Mouse (Mus musculus) cerebellum, postnatal 36 days (tissue): ENCODE measurements around the gene Srsf5.
"Not testable (repeated sequence)": the region's sequence is repeated elsewhere in the genome, so short reads cannot be mapped to it uniquely, and the experiment has no call there.

ENCODE experiments used
- DNase-seq, 2 experiments: peaks; one replicate each; pipeline ENCODE4 v3.0.0; 2021 to 2022; ENCODE audit warnings: mixed read lengths in 2 of 2

Gene Srsf5

DNA sequence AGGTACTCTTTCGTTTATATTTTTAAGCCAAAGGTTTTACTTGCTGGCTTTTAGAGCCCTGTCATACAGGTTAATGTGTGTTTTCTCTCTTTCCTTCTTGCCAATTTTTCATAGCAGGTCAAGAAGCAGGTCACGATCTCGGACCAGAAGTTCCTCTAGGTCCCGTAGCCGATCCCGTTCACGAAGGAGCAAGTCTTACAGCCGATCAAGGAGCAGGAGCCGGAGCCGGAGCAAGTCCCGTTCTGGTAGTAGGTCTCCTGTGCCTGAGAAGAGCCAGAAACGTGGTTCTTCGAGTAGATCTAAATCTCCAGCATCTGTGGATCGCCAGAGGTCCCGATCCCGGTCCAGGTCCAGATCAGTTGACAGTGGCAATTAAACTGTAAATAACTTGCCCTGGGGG, 4.3 kb downstream of the Srsf5 start:
- DNase-seq, result not testable (repeated sequence)

GRCm38 (mm10) chr12:80951640-80952219, 6.4 kb downstream of the Srsf5 start:
- DNase-seq, result no peak

- no peak for DNase-seq
These were observed 7.2 kb downstream of the Srsf5 start for GRCm38 (mm10) chr12:80952526-80952925.

DNA sequence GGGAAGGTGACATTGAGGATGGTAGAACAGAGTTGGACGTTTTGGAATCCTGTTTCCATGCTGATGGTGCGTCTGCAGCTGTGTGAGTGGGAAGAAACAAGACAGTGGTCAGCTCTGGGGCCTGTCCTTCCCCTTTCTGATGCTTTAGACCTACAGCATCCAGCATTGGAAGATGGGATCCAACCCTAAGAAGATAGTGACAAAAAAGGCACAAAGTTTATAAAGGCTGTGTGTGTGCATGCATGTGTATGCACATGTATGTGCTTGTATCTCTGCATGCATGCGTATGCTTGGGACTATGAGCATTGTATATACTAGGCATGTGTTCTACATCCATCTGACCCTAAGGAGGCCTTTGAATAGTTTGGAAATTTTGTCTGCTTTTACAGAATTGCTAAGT, 10.7 kb downstream of the Srsf5 start:
- DNase-seq, result no peak

GRCm38 (mm10) chr12:80957961-80958360, 12.7 kb downstream of the Srsf5 start:
- no peak for DNase-seq

DNA sequence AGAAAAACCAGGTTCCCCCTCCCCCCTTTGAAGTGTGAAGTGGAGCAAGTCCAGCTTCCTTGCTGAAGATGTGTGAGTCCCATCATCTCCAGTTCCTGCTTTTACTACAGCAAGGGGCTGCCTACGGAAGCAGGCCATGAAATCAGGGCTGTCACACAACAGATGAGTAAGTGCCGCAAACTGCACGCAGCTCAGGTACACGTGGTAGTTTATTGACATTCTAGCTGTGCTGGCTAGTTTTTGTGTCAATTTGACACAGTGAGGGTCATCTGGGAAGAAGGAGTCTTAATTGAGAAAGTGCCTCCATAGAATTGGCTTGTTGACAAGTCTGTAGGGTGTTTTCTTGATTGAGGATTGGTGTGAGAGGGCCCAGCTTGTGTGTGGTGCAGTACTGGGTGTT, 17.3 kb downstream of the Srsf5 start:
- no peak for DNase-seq

DNA sequence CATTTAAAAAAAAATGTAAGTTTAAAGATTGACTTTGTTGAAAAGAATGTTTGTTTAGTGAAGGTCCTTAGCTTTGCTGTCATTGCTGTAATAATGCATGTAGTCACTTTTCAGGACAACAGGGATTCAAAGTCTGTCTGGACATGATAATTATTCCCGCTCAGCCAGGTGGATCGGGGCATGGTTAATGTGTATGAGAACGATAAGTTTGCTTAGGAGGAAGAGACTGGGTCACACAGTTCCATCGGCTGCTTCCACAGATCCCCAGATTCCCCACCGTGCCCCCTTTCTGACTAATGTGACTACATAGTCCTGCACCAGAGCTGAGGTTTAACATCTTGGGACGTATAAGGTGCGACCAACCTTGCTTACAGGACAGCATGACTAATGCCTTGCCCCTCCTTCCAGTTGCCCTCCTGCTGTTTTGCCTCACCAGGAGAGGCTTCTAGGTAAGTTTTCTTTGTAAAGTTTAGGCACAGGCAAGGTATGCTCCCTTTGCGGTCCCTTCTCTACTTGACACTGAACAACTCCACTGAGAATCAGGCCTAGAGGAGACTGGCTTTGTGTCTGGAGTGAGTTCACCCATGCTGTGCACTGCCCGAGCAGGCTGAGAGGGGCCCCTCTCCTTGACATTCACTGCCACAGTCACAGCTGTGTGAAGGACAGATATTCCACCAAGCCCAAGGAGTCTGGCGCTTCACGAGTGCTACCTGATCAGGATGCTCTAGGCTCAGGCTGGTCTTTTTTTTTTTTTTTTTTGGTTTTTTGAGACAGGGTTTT, 20.9 kb downstream of the Srsf5 start:
- DNase-seq, result no peak

- DNase-seq, result no peak
These were observed 22.6 kb downstream of the Srsf5 start for GRCm38 (mm10) chr12:80967918-80968317.

DNA sequence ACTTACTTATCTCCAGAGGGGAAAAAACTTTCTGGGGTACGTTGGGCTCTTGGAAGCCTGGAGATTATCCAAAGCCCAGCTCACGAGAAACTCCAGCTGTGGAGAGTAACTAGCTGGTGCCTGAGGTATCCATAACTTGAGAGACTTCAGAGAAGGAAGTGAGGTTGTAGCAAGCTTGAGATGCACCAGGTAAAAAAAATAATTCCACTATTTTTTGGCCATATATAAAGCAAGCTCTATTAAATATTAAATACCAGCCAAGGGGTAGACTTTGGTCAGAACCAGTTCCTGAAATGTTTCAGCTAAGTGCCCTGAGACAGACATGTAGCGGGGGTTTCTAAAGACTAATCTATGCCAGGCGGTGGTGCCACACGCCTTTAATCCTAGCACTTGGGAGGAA, 23.3 kb downstream of the Srsf5 start, which contains the start of gene Slc10a1:
TSS of gene Slc10a1 (minus strand) at position 101 of the 400 bp plus-strand sequence.
- no peak for DNase-seq

- no peak for DNase-seq
These were observed 24.9 kb downstream of the Srsf5 start for GRCm38 (mm10) chr12:80970181-80970705.

DNA sequence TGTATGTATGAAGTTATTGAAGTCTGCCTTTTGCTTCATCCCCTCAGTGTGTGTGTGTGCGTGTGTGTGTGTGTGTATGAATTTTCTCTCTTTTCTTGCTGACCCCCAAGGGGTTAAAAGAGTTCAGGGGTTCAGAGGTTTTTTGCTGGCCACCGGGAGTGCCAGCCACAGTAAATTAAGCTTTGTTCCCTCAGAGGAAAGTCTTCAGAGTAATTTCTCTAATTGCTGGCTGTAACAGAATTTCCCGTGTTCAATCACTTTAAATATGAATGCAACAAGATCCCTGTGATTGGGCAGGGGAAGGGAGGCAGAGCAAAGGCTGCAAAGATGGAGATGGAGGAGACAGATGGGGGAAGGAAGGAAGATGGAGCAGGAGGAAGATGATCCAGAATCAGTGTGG, 26.5 kb downstream of the Srsf5 start:
- DNase-seq, result no peak

DNA sequence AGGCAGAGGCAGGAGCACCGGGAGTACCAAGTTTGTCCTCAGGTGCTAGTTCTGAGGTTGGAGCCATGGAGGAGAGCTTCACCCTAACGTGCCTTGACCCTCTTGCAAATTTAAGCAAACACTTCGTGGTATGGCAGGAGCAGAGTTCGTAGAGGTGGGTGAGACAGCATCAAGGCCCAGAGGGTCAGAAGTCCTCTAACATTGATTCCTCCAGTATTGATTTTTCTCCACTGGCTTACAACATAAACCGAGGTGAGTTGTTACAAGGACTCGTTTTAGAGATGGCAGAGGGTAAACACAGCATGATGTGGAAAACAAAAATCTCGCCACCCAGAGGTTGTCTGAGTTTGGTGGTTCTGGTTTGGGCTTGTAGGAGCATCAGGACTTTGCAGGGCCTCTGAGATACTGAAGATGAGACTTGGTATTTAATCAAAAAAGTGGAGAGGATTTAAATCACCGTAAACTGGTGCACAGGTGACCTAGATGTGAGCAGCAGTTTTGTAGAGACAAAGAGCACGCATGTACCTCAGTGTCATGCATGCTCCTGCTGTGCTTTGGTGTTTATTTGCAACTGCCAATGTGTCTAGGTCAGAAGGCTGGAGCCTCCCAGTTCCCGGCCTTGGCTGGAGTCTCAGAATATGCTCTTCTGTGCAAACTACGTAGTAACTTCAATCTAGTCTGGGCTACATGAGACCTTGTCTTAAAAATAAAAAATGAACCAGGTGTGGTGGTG, 30.8 kb downstream of the Srsf5 start:
- no peak for DNase-seq

- DNase-seq, result peak; percentile 74 to 83
These were observed 37.0 kb downstream of the Srsf5 start for GRCm38 (mm10) chr12:80982326-80982725.

DNA sequence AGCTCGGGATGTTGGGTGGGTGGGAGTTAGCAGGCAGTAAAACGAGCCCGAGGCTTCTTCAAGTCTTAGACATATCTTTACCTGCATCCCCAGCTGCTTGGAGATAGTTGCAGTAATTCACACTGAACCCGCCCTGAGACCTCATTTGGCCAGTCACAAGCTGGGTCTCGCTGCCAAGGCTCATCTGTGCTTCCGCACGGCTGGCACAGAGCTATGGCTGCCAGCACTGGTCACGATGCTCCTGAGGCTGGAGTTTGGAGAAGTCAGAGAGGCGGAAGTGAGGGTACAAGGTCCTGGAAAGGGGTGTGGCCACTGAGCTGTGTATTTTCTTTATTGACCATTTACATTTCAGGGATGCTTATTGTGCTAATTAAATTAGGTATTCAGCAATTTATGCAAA, 38.4 kb downstream of the Srsf5 start:
- peak; percentile 17 to 30 for DNase-seq

GRCm38 (mm10) chr12:80986628-80987027, 41.3 kb downstream of the Srsf5 start:
- DNase-seq, result no peak

DNA sequence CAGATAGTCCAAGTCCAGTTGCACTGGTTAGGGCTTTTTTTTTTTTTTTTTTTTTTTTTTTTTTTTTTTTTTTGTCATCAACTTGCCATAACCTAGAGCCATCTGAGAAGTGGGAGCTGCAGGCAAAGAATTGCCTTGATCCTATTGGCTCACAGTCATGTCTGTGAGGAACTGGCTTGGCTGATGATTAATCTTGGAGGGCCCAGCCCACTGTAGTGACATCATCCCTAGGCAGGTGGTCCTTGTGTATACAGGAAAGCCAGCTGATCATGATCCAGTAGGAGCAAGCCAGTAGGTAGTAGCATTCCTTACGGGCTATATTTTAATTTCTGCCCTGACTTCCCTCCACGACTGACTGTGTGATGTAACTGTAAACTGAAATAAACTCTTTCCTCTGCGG, 43.0 kb downstream of the Srsf5 start:
- no peak for DNase-seq

DNA sequence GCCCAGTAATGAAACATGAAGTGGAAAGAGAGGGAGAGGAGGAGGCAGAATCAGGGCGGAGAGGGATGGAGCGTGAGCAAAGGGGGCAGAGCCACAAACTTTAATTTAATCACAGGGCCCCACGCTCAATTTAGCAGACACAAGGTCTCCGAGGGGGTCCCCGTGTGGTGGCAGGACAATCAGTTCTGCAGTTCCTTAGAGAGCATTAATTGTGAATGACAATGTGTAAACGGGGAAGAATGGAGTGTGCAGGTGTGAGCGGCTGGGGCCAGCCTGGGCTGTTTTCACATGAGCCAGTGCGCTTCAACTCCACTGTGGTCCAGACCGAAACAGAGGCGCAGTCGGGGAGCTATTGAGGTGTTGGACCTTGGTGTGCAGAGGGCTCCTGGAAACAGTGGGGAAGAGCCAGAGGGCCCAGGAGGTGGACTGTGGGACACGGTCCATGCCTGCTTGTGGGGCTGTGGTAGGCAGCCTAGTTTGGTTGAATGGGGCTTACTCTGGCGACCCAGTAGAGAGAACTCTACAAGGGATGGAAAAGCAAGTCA, 45.7 kb downstream of the Srsf5 start:
- no peak for DNase-seq

DNA sequence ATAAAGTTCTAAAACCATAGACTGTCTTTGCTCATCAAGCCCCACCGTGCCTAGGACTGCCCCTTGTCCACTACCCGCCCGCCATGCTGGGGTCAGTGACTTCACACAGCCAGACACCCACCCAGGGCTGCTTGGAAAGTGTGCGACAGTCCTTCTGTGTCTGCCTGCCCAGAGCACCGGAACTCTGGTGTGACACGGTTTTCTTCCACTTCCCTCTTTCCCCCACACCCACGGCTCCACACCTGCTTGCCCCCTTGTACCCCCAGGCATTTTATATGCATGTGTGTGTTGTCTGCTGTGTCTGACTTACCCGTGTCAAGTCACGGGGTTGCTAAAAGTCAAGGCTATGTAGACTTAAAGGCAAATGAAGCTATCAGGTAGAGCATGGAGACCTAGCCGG, 46.5 kb downstream of the Srsf5 start:
- no peak for DNase-seq

DNA sequence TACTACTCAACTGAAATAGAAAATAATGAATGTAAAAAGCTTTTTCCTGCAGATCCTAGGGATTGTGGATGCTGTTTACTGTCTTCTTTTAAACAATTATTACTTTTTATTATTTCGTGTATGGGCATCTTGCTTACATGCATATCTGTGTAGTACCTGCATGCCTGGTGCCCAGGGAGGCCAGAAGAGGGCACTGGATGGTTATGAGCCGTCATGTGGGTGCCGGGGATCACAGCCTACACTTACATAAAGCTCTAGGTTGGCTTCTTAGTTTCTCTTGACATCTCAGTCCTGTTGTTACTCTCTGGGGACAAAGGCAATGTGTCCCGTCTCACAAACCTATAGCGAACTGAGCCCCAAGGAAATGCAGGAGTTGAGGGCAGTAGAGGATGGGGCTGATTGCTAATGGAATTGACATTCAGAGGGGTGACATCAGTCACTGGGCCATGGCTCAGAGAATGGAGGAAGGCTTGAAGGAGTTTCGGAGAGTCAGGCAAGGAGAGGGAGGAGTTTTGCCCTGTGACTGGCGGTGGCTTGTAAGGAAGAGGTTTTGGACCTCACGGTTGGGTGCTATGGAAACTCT, 47.3 kb downstream of the Srsf5 start:
- no peak for DNase-seq

- no peak for DNase-seq
These were observed 48.5 kb downstream of the Srsf5 start for GRCm38 (mm10) chr12:80993773-80994172.

- DNase-seq, result no peak
These were observed 50.0 kb downstream of the Srsf5 start for GRCm38 (mm10) chr12:80995326-80995725.

DNA sequence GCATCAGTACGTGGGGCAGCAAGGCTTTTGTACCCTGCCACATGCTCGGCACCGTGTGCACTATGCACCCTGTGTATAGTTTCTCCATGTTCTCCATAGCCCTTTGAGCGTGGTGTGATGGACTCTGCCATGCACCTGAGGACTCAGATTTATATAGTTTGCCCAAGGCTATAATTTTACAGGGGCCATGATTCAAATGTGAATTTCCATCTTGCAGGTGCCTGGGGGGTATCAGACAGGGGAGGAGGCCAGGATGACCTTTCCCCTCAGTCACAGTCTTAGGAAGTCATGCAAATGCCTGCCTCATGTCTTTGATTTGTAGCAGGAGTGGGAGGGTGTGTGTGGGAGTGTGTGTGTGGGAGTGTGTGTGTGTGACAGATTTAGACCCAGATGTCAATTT, 52.3 kb downstream of the Srsf5 start:
- DNase-seq, result no peak
